Mouse (Mus musculus): Measurements from ENCODE around the gene Dgkz.

DNA sequence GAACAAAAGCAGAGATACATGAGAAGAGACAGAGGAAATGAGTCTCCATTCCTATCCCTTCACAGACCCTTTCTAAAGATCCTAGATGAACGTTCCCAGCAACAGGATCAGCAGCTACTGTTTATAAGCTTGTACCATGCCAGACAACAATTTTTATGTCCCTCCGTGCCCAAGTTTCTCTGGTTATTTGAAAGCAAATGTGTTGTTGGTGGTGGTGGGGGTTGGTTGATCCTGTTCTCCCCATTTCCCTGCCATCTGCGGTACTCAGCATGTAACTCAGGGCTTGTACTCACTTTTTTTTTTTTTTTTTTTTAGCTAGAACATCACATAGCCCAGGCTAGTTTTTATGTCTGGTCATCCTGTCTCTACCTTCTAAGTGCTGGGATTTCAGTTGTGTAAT is 76.5 kb downstream of the Dgkz start:
- TF ChIP-seq CHD2 (IDR thresholded peaks at IDR 0.05; ENCODE audit: low read depth, low read length) (no peak), MAFK (IDR thresholded peaks at IDR 0.05; ENCODE audit: insufficient read depth, low read depth, low read length) (no peak), ZNF384 (IDR thresholded peaks at IDR 0.05; ENCODE audit: low read depth, low read length) (no peak)

Measured in ES-E14 (cell line).